Mouse (Mus musculus) midbrain, embryonic 15.5 days (tissue): ENCODE measurements around the gene Pdss2. TPM values are rescaled to one million over a fixed set of nuclear protein-coding genes. Genes with fewer than 3 reads are reported as not detected.

ENCODE experiments used
- ATAC-seq: fragments of 200-750 bp; cut with Nextera tagmentation; replicated peaks from 2 replicates; pipeline ENCODE4 v1.8.0; 2017; ENCODE audit warnings: moderate TSS enrichment
- H3K27ac ChIP-seq: fragments of 300-500 bp; sonication (generic); 2 replicates; pipeline ENCODE4 v1.5.1; 2015; ENCODE audit warnings: mild to moderate bottlenecking, inconsistent platforms
- H3K27me3 ChIP-seq: fragments of 300-500 bp; sonication (generic); replicated peaks from 2 replicates; pipeline ENCODE4 v1.6.1; 2015; ENCODE audit warnings: inconsistent platforms
- H3K36me3 ChIP-seq: fragments of 300-500 bp; sonication (generic); replicated peaks from 2 replicates; pipeline ENCODE4 v1.6.1; 2015; ENCODE audit warnings: inconsistent platforms
- H3K4me1 ChIP-seq: fragments of 300-500 bp; sonication (generic); 2 replicates; pipeline ENCODE4 v1.6.1; 2015; ENCODE audit warnings: inconsistent platforms
- H3K4me2 ChIP-seq: fragments of 300-500 bp; sonication (generic); 2 replicates; pipeline ENCODE4 v1.6.1; 2015; ENCODE audit warnings: inconsistent platforms, mild to moderate bottlenecking, moderate library complexity
- H3K4me3 ChIP-seq: fragments of 300-500 bp; sonication (generic); 2 replicates; pipeline ENCODE4 v1.5.1; 2015; ENCODE audit warnings: mild to moderate bottlenecking, inconsistent platforms
- H3K9ac ChIP-seq: fragments of 300-500 bp; sonication (generic); 2 replicates; pipeline ENCODE4 v1.6.1; 2015; ENCODE audit warnings: mild to moderate bottlenecking, inconsistent platforms
- H3K9me3 ChIP-seq: fragments of 300-500 bp; sonication (generic); 2 replicates; pipeline ENCODE4 v1.6.1; 2016; ENCODE audit warnings: inconsistent platforms
- WGBS: fragments of 180-500 bp; shearing (Covaris S2); methylation state at CpG from one replicate; pipeline ENCODE4 v1.1.7; 2015; ENCODE audit warnings: mixed read lengths; 5-methylcytosine and 5-hydroxymethylcytosine counted together
- polyA plus RNA-seq: library from polyadenylated mRNA; unstranded; fragments of >200 nt; fragmentation: Nextera tagmentation; extraction: Ambion mirVana; gene quantifications from 2 replicates; pipeline ENCODE4 v1.2.1, GENCODE M21; 2015

Gene Pdss2
- polyA plus RNA-seq, 1 experiment from 2014 or later = 17.4 TPM

GRCm38 (mm10) chr10:43290638-43291230 is 69.4 kb downstream of the Pdss2 start:
- Histone ChIP-seq H3K4me2 (no peak overlapping the region), H3K4me1 (0 out of 2 replicates have a peak, but pooled peaks cover 6% of the 10 kb centered on the region), H3K36me3 (no peaks in the 10 kb centered on the region), H3K4me3 (no peak overlapping the region), H3K27ac (no peak overlapping the region), H3K9me3 (no peaks in the 10 kb centered on the region), H3K9ac (no peak overlapping the region), H3K27me3 (no peaks in the 10 kb centered on the region)
- 89% methylated on average over 2 of the region's 2 CpGs for WGBS
- no peak for ATAC-seq

GRCm38 (mm10) chr10:43291333-43291736 is 70.0 kb downstream of the Pdss2 start:
- Histone ChIP-seq H3K9me3 (no peaks in the 10 kb centered on the region), H3K9ac (no peak overlapping the region), H3K36me3 (no peaks in the 10 kb centered on the region), H3K4me1 (0 out of 2 replicates have a peak, but pooled peaks cover 6% of the 10 kb centered on the region), H3K4me2 (no peak overlapping the region), H3K4me3 (no peak overlapping the region), H3K27ac (no peak overlapping the region), H3K27me3 (no peaks in the 10 kb centered on the region)
- ATAC-seq = no peak
- WGBS = 97% methylated on average over 2 of the region's 2 CpGs

- 0 out of 2 replicates have a peak, but pooled peaks cover 6% of the 10 kb centered on the region for H3K4me1 ChIP-seq
- no peak for ATAC-seq
- no peak overlapping the region for H3K9ac ChIP-seq
- H3K36me3 ChIP-seq = no peaks in the 10 kb centered on the region
- H3K27ac ChIP-seq = no peak overlapping the region
- no peaks in the 10 kb centered on the region for H3K9me3 ChIP-seq
- WGBS = 77% methylated on average over 4 of the region's 4 CpGs
- no peak overlapping the region for H3K4me2 ChIP-seq
- H3K4me3 ChIP-seq = no peak overlapping the region
- no peaks in the 10 kb centered on the region for H3K27me3 ChIP-seq
Measured at GRCm38 (mm10) chr10:43292454-43292853, 71.2 kb downstream of the Pdss2 start.

GRCm38 (mm10) chr10:43294331-43294730 is 73.0 kb downstream of the Pdss2 start:
- Histone ChIP-seq H3K9ac (no peak overlapping the region), H3K9me3 (no peaks in the 10 kb centered on the region), H3K4me2 (no peak overlapping the region), H3K36me3 (no peaks in the 10 kb centered on the region), H3K27ac (no peak overlapping the region), H3K4me1 (0 out of 2 replicates have a peak, but pooled peaks cover 6% of the 10 kb centered on the region), H3K27me3 (no peaks in the 10 kb centered on the region), H3K4me3 (no peak overlapping the region)
- ATAC-seq = peak; percentile 74
- 60% methylated on average over 4 of the region's 4 CpGs for WGBS

- Histone ChIP-seq H3K27me3 (no peaks in the 10 kb centered on the region), H3K4me2 (no peak overlapping the region), H3K36me3 (no peaks in the 10 kb centered on the region), H3K27ac (no peak overlapping the region), H3K9ac (no peak overlapping the region), H3K4me1 (peaks cover 4% of the 10 kb centered on the region), H3K4me3 (no peak overlapping the region), H3K9me3 (no peaks in the 10 kb centered on the region)
- no peak for ATAC-seq
- WGBS = 63% methylated on average over 5 of the region's 5 CpGs
Measured at GRCm38 (mm10) chr10:43308105-43308810, 87.0 kb downstream of the Pdss2 start.

- Histone ChIP-seq H3K4me2 (no peak overlapping the region), H3K4me3 (no peak overlapping the region), H3K4me1 (peaks cover 4% of the 10 kb centered on the region), H3K27ac (no peak overlapping the region), H3K36me3 (no peaks in the 10 kb centered on the region), H3K27me3 (no peaks in the 10 kb centered on the region), H3K9ac (no peak overlapping the region), H3K9me3 (no peaks in the 10 kb centered on the region)
- ATAC-seq = 0 out of 2 replicates have a peak, but pooled peaks have one; percentile 56
- WGBS = 48% methylated on average over 10 of the region's 10 CpGs
Measured at GRCm38 (mm10) chr10:43310781-43311392, 89.6 kb downstream of the Pdss2 start.

GRCm38 (mm10) chr10:43312211-43312610 is 90.9 kb downstream of the Pdss2 start:
- Histone ChIP-seq H3K4me1 (peaks cover 6% of the 10 kb centered on the region), H3K9me3 (no peaks in the 10 kb centered on the region), H3K4me3 (no peak overlapping the region), H3K27me3 (no peaks in the 10 kb centered on the region), H3K9ac (no peak overlapping the region), H3K27ac (no peak overlapping the region), H3K36me3 (no peaks in the 10 kb centered on the region), H3K4me2 (no peak overlapping the region)
- WGBS = 59% methylated on average over 2 of the region's 2 CpGs
- no peak for ATAC-seq

GRCm38 (mm10) chr10:43312658-43313417 is 91.6 kb downstream of the Pdss2 start:
- Histone ChIP-seq H3K36me3 (no peaks in the 10 kb centered on the region), H3K4me2 (no peak overlapping the region), H3K9ac (no peak overlapping the region), H3K27ac (no peak overlapping the region), H3K27me3 (no peaks in the 10 kb centered on the region), H3K4me1 (peaks cover 12% of the 10 kb centered on the region), H3K9me3 (no peaks in the 10 kb centered on the region), H3K4me3 (no peak overlapping the region)
- 75% methylated on average over 7 of the region's 7 CpGs for WGBS
- no peak for ATAC-seq

- H3K27me3 ChIP-seq = no peaks in the 10 kb centered on the region
- no peak overlapping the region for H3K4me3 ChIP-seq
- no peak overlapping the region for H3K27ac ChIP-seq
- no peak overlapping the region for H3K9ac ChIP-seq
- no peaks in the 10 kb centered on the region for H3K9me3 ChIP-seq
- no peak overlapping the region for H3K4me2 ChIP-seq
- peaks cover 13% of the 10 kb centered on the region for H3K4me1 ChIP-seq
- ATAC-seq = no peak
- H3K36me3 ChIP-seq = no peaks in the 10 kb centered on the region
Measured at GRCm38 (mm10) chr10:43315228-43315627, 93.9 kb downstream of the Pdss2 start.

- H3K4me2 ChIP-seq = no peak overlapping the region
- WGBS = 35% methylated on average over 9 of the region's 9 CpGs
Measured at GRCm38 (mm10) chr10:43317327-43317951, 96.2 kb downstream of the Pdss2 start.

GRCm38 (mm10) chr10:43321019-43321418 is 99.7 kb downstream of the Pdss2 start:
- no peak overlapping the region for H3K4me3 ChIP-seq
- H3K36me3 ChIP-seq = no peaks in the 10 kb centered on the region
- peaks cover 28% of the 10 kb centered on the region for H3K4me1 ChIP-seq
- no peaks in the 10 kb centered on the region for H3K27me3 ChIP-seq
- no peak overlapping the region for H3K4me2 ChIP-seq
- WGBS = 94% methylated on average over 5 of the region's 5 CpGs
- H3K9me3 ChIP-seq = no peaks in the 10 kb centered on the region
- ATAC-seq = no peak
- H3K9ac ChIP-seq = no peak overlapping the region
- no peak overlapping the region for H3K27ac ChIP-seq

More at GRCm38 (mm10) chr10:43317327-43317951, 96.2 kb downstream of the Pdss2 start:
- Histone ChIP-seq H3K4me1 (peaks cover 19% of the 10 kb centered on the region), H3K4me3 (no peak overlapping the region), H3K36me3 (no peaks in the 10 kb centered on the region), H3K27me3 (no peaks in the 10 kb centered on the region), H3K27ac (peak overlapping the region; percentile 48; the same call in 1 of the 2 replicates), H3K9ac (no peak overlapping the region), H3K9me3 (no peaks in the 10 kb centered on the region)
- ATAC-seq = peak; percentile 69
